Mouse (Mus musculus) small intestine, adult 2 months (tissue): ENCODE results near the gene Nrg4.

Experiments
- CTCF ChIP-seq: fragments of 200-500 bp; IDR thresholded peaks from 2 replicates; pipeline ENCODE4 v1.5.1; 2012; ENCODE audit warnings: low read depth, mild to moderate bottlenecking, control low read depth, inconsistent platforms, low read length, moderate library complexity, mixed read lengths; ENCODE audit not compliant: insufficient replicate concordance, insufficient read length; ENCODE audit errors: extremely low read depth
- POLR2A ChIP-seq: fragments of 200-500 bp; IDR thresholded peaks from 2 replicates; pipeline ENCODE4 v1.6.1; 2012; ENCODE audit warnings: low read depth, mild to moderate bottlenecking, control low read depth, inconsistent platforms, low read length, moderate library complexity

DNA sequence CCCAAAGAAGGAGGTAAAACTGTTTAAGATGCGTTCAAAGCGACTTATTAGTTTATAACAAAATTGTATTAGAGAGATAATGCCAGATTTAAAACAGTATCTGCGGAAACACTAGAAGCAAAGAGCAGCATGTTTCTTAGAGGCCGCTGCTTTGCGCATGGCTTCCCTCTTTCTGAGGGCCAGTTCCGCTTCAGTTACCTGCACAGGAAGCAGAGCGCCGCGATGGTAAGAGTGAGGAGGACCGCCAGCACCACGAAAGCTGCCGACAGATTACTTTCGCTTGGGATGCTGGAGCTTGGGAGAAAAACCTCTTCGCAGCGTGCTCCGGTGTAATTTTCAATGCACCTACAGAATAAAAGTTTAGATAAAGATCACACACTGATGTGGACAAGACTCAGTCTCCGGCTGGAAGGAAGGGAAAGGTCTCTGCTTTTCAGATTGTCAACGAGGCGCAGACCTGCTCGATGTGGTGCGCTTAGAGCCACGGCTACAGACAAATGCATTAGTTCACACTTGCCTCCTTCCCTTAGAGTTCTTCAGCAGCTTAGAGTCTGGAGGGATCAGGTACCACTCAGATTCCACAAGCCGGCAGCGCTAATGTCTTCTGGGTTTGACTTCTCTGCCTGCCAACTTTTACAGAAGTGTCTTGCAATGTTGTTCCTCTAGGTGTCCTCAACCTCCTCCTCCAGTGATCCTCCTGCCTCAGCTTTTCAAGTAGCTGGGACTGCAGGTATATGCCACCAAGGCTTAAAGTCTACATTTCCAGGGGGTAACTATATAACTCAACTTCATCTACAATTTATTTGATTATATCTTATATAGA is 84.6 kb downstream of the Nrg4 start:
- no peak for TF ChIP-seq CTCF
- TF ChIP-seq POLR2A: no peak; the same call in 1 of the 2 replicates
